Mouse (Mus musculus) stomach, postnatal 0 days (tissue): ENCODE measurements around the gene Nmt1. TPM values are rescaled to one million over a fixed set of nuclear protein-coding genes. Genes with fewer than 3 reads are reported as not detected.
A peak's percentile ranks its signal among the peaks of the same experiment; 100 is the strongest.

Experiments used
- ATAC-seq: fragments of 200-750 bp; cut with Nextera tagmentation; 2 replicates; pipeline ENCODE4 v1.8.0; 2017; ENCODE audit not compliant: low FRiP score, low TSS enrichment
- DNase-seq: peaks from one replicate; pipeline ENCODE4 v3.0.0-alpha.2; 2016; ENCODE audit warnings: low spot score
- H3K27ac ChIP-seq: fragments of 300-500 bp; sonication (generic); replicated peaks from 2 replicates; pipeline ENCODE4 v1.5.1; 2014; ENCODE audit warnings: mild to moderate bottlenecking, control low read depth
- H3K27me3 ChIP-seq: fragments of 300-500 bp; sonication (generic); 2 replicates; pipeline ENCODE4 v1.6.1; 2014; ENCODE audit warnings: low read length; ENCODE audit not compliant: control insufficient read depth, insufficient read depth
- H3K36me3 ChIP-seq: fragments of 300-500 bp; sonication (generic); 2 replicates; pipeline ENCODE4 v1.6.1; 2014; ENCODE audit warnings: low read length, mixed read lengths; ENCODE audit not compliant: control insufficient read depth, insufficient read depth
- H3K4me1 ChIP-seq: fragments of 300-500 bp; sonication (generic); replicated peaks from 2 replicates; pipeline ENCODE4 v1.6.1; 2014; ENCODE audit warnings: antibody characterized with exemption; ENCODE audit not compliant: control insufficient read depth, insufficient read depth
- H3K4me2 ChIP-seq: fragments of 300-500 bp; sonication (generic); replicated peaks from 2 replicates; pipeline ENCODE4 v1.6.1; 2014; ENCODE audit warnings: low read depth, mild to moderate bottlenecking, control low read depth, moderate library complexity
- H3K4me3 ChIP-seq: fragments of 300-500 bp; sonication (generic); 2 replicates; pipeline ENCODE4 v1.5.1; 2014; ENCODE audit warnings: low read depth, low read length, control low read depth
- H3K9ac ChIP-seq: fragments of 300-500 bp; sonication (generic); 2 replicates; pipeline ENCODE4 v1.6.1; 2014; ENCODE audit warnings: mild to moderate bottlenecking, low read length, control low read depth, mixed read lengths
- H3K9me3 ChIP-seq: fragments of 300-500 bp; sonication (generic); 2 replicates; pipeline ENCODE4 v1.6.1; 2016; ENCODE audit warnings: low read length; ENCODE audit not compliant: control insufficient read depth
- CTCF ChIP-seq: IDR thresholded peaks from 2 replicates; pipeline ENCODE4 v1.5.1; 2016; ENCODE audit warnings: antibody characterized with exemption, low read depth, mild to moderate bottlenecking, moderate library complexity
- EP300 ChIP-seq: optimal IDR thresholded peaks from 2 replicates; pipeline ENCODE3; 2016; ENCODE audit warnings: antibody characterized with exemption
- WGBS: fragments of 180-500 bp; shearing (Covaris S2); extraction: QIAGEN DNeasy Blood & Tissue Kit; methylation state at CpG from one replicate; pipeline ENCODE4 v1.1.7; 2014; 5-methylcytosine and 5-hydroxymethylcytosine counted together
- polyA plus RNA-seq: library from polyadenylated mRNA; unstranded; fragments of >200 nt; fragmentation: Nextera tagmentation; extraction: Ambion mirVana; gene quantifications from 2 replicates; pipeline ENCODE4 v1.2.1, GENCODE M21; 2015

Gene Nmt1
- polyA plus RNA-seq, 1 experiment from 2014 or later, result 52.3 TPM

DNA sequence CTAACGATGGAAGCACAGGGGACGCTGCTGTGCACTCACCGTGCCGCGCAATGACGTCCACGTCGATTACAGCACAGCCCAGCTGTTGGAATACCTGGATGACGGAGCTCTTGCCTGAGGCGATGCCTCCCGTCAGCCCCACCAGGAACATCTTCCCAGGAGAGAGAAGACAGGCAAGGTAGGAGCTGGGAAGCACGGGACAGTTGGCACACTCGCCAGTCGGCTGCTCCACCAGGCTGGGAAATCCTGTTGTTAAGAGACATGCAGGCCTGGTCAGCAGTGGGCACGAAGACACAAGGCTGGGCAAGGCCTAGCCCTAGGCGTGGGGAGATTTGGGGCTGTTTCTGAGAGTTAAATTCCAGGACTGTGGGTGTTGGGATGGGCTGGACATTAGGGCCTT is 27.9 kb upstream of the Nmt1 start:
- Histone ChIP-seq H3K27ac (no peak overlapping the region), H3K9ac (no peak overlapping the region; the same call in 1 of the 2 replicates), H3K9me3 (no peaks in the 10 kb centered on the region), H3K36me3 (peaks cover 6% of the 10 kb centered on the region; the same call in 1 of the 2 replicates), H3K4me3 (no peak overlapping the region), H3K4me1 (0 out of 2 replicates have a peak, but pooled peaks cover 3% of the 10 kb centered on the region), H3K27me3 (no peaks in the 10 kb centered on the region), H3K4me2 (no peak overlapping the region)
- ATAC-seq (no peak), DNase-seq (no peak)
- TF ChIP-seq EP300 (no peak), CTCF (no peak)
- WGBS, result 87% methylated on average over 16 of the region's 16 CpGs

DNA sequence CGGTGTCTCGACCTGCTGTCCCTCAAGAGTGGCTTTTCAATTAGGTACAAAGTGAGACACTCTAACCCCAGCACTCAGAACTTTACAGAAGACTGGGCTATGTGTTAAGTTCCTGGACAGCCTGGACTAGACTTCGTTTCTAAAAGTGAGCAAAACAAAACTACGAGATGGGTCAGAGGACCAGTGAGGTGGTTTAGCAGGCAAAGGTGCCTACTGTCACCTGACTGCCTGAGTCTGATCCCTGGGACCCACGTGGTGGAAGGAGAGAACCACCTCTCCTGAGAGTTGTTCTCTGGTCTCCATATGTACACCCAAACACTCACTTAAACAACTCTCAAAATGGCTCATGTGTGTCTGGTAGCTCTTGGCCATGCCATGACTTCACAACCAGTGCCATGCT is 26.9 kb upstream of the Nmt1 start:
- peaks cover 6% of the 10 kb centered on the region; the same call in 1 of the 2 replicates for H3K36me3 ChIP-seq
- ATAC-seq, result no peak
- no peak overlapping the region for H3K4me3 ChIP-seq
- 75% methylated on average over 5 of the region's 5 CpGs for WGBS
- no peak overlapping the region for H3K27ac ChIP-seq
- 0 out of 2 replicates have a peak, but pooled peaks cover 3% of the 10 kb centered on the region for H3K4me1 ChIP-seq
- H3K9me3 ChIP-seq, result no peaks in the 10 kb centered on the region
- no peak overlapping the region for H3K4me2 ChIP-seq
- no peak for DNase-seq
- no peaks in the 10 kb centered on the region for H3K27me3 ChIP-seq
- H3K9ac ChIP-seq, result no peak overlapping the region
- TF ChIP-seq CTCF, result no peak
- TF ChIP-seq EP300, result no peak

DNA sequence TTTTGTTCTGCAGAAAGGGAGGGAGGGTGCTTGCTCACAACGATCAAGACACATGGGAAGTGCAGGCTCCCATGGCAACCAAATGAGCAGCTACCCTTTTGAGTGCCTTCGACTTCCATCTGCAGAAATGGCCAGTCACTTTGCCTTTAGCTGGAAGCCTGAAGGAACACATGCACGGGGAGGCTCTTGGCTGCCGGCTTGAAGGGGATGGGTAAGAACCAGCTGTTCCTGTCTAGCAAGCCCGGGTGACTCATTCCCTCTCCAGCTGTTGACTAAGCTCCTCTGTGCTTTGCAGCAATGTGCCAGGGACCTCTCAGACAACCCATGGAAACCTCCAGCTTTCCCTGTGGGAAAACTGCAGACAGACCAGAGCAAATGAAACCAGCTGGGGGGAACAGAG is 24.8 kb upstream of the Nmt1 start:
- DNase-seq (peak; percentile 79), ATAC-seq (peak; percentile 91)
- Histone ChIP-seq H3K27me3 (no peaks in the 10 kb centered on the region), H3K9me3 (no peaks in the 10 kb centered on the region), H3K4me1 (0 out of 2 replicates have a peak, but pooled peaks cover 3% of the 10 kb centered on the region), H3K9ac (no peak overlapping the region), H3K4me3 (no peak overlapping the region), H3K27ac (peak overlapping the region; percentile 89), H3K4me2 (no peak overlapping the region), H3K36me3 (peaks cover 3% of the 10 kb centered on the region; the same call in 1 of the 2 replicates)
- 8% methylated on average over 5 of the region's 5 CpGs for WGBS
- no peak for TF ChIP-seq CTCF
- peak; percentile 47 for TF ChIP-seq EP300

DNA sequence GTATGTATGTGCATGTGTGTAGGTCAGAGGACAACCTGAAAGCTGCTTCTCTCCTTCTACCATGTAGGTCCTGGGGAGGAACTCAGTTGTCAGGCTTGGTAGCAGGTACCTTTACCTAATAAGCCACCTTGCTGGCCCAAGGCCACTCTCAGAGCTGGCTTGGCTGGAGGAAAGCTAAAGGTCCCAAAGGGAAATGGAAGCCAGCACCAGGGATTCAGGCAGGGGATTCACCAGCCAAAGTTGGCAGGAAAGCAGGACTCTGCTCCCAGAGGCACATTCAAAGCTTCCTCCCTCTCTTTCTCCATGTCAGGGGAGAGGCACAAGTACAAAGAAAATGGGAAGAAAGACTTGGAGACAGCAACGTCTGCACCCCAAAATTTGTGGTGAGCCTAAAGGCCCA is 23.1 kb upstream of the Nmt1 start:
- no peak overlapping the region for H3K9ac ChIP-seq
- no peaks in the 10 kb centered on the region for H3K9me3 ChIP-seq
- ATAC-seq (no peak), DNase-seq (no peak)
- 0 out of 2 replicates have a peak, but pooled peaks cover 3% of the 10 kb centered on the region for H3K4me1 ChIP-seq
- WGBS, result 57% methylated on average over 1 of the region's 1 CpGs
- no peaks in the 10 kb centered on the region; the same call in 1 of the 2 replicates for H3K36me3 ChIP-seq
- H3K27me3 ChIP-seq, result no peaks in the 10 kb centered on the region
- TF ChIP-seq EP300 (no peak), CTCF (no peak)
- H3K27ac ChIP-seq, result no peak overlapping the region; the same call in 1 of the 2 replicates
- H3K4me3 ChIP-seq, result no peak overlapping the region
- H3K4me2 ChIP-seq, result no peak overlapping the region

DNA sequence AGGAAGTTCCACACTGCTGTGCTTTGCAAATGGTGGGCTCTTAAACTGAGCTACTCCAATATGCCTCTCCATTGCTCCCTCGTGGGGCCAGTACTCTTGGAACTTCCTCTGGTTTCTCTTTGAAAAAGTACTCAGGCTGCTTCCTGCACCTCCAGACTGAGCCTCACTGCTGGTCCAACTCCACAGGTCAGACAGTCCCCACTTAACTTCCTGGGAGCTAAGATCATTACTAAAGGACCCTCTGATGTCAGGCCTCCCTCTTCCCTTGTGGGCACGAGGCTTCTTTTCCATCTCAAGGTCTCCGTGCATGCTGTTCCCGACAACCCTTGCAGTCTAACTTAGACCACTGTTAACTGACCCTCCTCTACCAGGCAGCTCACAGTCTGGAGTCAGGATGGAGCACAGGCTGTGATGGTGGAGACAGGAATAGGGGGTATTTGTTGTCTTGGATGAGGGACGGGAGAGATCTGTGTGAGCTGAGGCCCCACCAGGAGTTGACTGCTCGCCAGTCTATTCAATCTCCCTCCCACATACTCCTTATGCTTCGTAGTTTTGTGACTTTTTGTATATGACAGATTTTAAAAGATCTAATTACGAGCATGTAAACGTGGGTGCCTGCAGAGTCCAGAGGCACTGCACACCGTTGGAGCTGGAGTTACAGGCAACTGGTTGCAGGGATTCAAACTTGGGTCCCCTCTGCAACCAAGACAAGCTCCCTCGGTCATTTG is 22.6 kb upstream of the Nmt1 start:
- TF ChIP-seq CTCF (no peak), EP300 (no peak)
- no peak overlapping the region for H3K27ac ChIP-seq
- ATAC-seq, result no peak

DNA sequence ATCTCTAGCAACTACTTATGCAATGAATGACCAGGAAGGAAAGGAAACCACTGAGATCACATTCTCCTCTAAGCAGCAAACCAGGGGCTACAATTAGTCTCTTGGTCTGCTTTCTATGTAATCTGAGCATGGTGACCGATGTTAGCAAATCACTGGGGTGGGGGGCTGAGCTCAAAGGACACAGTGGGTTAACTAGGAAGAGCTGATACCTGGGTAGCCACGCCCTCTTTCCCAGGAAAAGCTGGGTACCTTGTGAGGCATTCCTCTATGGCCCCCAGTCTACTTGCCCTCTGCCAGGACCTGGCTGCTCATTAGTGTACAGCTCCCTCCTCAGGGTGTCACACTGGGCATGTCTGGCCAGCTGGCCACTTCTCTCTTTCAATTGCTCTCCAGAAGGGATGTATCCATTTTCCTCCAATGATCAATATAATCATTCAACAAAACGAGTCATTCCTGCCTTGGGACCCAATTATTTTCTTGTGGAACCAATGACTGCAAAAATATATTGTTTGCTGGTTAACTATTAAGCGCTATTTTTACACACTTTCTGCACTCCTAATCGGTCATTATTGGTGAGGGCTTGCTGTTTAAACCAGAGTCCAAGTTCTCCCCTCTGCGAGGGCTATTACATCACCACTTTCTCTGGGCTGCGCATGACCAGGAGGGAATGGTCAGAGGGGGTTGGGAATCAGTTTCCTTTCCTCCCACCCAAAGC is 21.5 kb upstream of the Nmt1 start:
- H3K27ac ChIP-seq, result no peak overlapping the region
- H3K4me2 ChIP-seq, result no peak overlapping the region
- no peak overlapping the region for H3K4me3 ChIP-seq
- DNase-seq (no peak), ATAC-seq (no peak)
- TF ChIP-seq EP300, result no peak
- H3K9ac ChIP-seq, result no peak overlapping the region
- WGBS, result 80% methylated on average over 7 of the region's 7 CpGs
- no peaks in the 10 kb centered on the region for H3K27me3 ChIP-seq
- no peaks in the 10 kb centered on the region for H3K36me3 ChIP-seq
- 0 out of 2 replicates have a peak, but pooled peaks cover 3% of the 10 kb centered on the region for H3K4me1 ChIP-seq
- no peaks in the 10 kb centered on the region for H3K9me3 ChIP-seq

More for the DNA sequence above, 22.6 kb upstream of the Nmt1 start:
- no peak overlapping the region for H3K4me2 ChIP-seq
- H3K4me3 ChIP-seq, result no peak overlapping the region
- DNase-seq, result no peak
- 0 out of 2 replicates have a peak, but pooled peaks cover 3% of the 10 kb centered on the region for H3K4me1 ChIP-seq
- no peak overlapping the region for H3K9ac ChIP-seq
- 66% methylated on average over 11 of the region's 11 CpGs for WGBS
- H3K9me3 ChIP-seq, result no peaks in the 10 kb centered on the region
- no peaks in the 10 kb centered on the region for H3K27me3 ChIP-seq
- H3K36me3 ChIP-seq, result no peaks in the 10 kb centered on the region
